Mouse (Mus musculus) myocyte (in vitro differentiated cells): ENCODE results near the gene Ppp4r4. TPM values are rescaled to one million over a fixed set of nuclear protein-coding genes. Genes with fewer than 3 reads are reported as not detected.

ENCODE experiments used
- H3K27me3 ChIP-seq: one replicate; pipeline ENCODE4 v1.6.1; 2011; ENCODE audit not compliant: control insufficient read depth, insufficient read depth, insufficient read length
- H3K36me3 ChIP-seq: one replicate; pipeline ENCODE4 v1.6.1; 2011; ENCODE audit not compliant: control insufficient read depth, insufficient read depth
- H3K4me2 ChIP-seq: one replicate; pipeline ENCODE4 v1.6.1; 2011; ENCODE audit warnings: low read depth, control low read depth
- H3K4me3 ChIP-seq: one replicate; pipeline ENCODE4 v1.5.1; 2011; ENCODE audit warnings: mild to moderate bottlenecking, control low read depth, moderate library complexity
- H3K79me2 ChIP-seq: one replicate; pipeline ENCODE4 v1.6.1; 2011; ENCODE audit not compliant: control insufficient read depth, insufficient read depth
- H3ac ChIP-seq: one replicate; pipeline ENCODE4 v1.6.1; 2011; ENCODE audit not compliant: control insufficient read depth, insufficient read length
- CEBPB ChIP-seq: IDR thresholded peaks from 2 replicates; pipeline ENCODE4 v1.6.1; 2011; ENCODE audit warnings: mild to moderate bottlenecking, moderate library complexity; ENCODE audit not compliant: poor library complexity, insufficient read depth, severe bottlenecking
- E2F4 ChIP-seq: IDR thresholded peaks from one replicate; pipeline ENCODE4 v1.6.1; 2011; ENCODE audit warnings: mild to moderate bottlenecking, control low read depth, moderate library complexity; ENCODE audit not compliant: insufficient read depth
- MAX ChIP-seq: IDR thresholded peaks from one replicate; pipeline ENCODE4 v1.6.1; 2011; ENCODE audit warnings: low read depth, mild to moderate bottlenecking, control low read depth
- MYOD1 ChIP-seq, 3 experiments: IDR thresholded peaks; one replicate each; pipeline ENCODE4 v1.6.1; 2011; ENCODE audit warnings: control low read depth in 2 of 3, low read depth in 2 of 3, mild to moderate bottlenecking in 2 of 3, moderate library complexity in 1 of 3; ENCODE audit not compliant: insufficient read length in 2 of 3, control insufficient read depth in 1 of 3
- MYOG ChIP-seq, 3 experiments: IDR thresholded peaks; one replicate each; pipeline ENCODE4 v1.6.1; 2011; ENCODE audit warnings: control low read depth in 2 of 3, low read depth in 2 of 3, mild to moderate bottlenecking in 2 of 3; ENCODE audit not compliant: insufficient read length in 2 of 3, control insufficient read depth in 1 of 3, insufficient read depth in 1 of 3
- POLR2A ChIP-seq: IDR thresholded peaks from one replicate; pipeline ENCODE4 v1.6.1; 2011; ENCODE audit warnings: low read depth, mild to moderate bottlenecking, control low read depth, moderate library complexity; ENCODE audit not compliant: insufficient read length
- POLR2AphosphoS2 ChIP-seq: IDR thresholded peaks from one replicate; pipeline ENCODE4 v1.6.1; 2011; ENCODE audit warnings: low read depth, control low read depth; ENCODE audit not compliant: insufficient read length
- REST ChIP-seq: IDR thresholded peaks from one replicate; pipeline ENCODE4 v1.6.1; 2011; ENCODE audit warnings: mild to moderate bottlenecking, control low read depth, moderate library complexity; ENCODE audit not compliant: insufficient read depth, insufficient read length
- SRF ChIP-seq: IDR thresholded peaks from one replicate; pipeline ENCODE4 v1.6.1; 2011; ENCODE audit warnings: low read depth; ENCODE audit not compliant: control insufficient read depth, insufficient read length
- TCF12 ChIP-seq: IDR thresholded peaks from one replicate; pipeline ENCODE4 v1.6.1; 2011; ENCODE audit warnings: mild to moderate bottlenecking, control low read depth; ENCODE audit not compliant: poor library complexity, insufficient read depth, severe bottlenecking
- TCF3 ChIP-seq: IDR thresholded peaks from one replicate; pipeline ENCODE4 v1.6.1; 2011; ENCODE audit warnings: low read depth, control low read depth; ENCODE audit not compliant: insufficient read length
- USF1 ChIP-seq: IDR thresholded peaks from one replicate; pipeline ENCODE4 v1.6.1; 2011; ENCODE audit warnings: low read depth, mild to moderate bottlenecking, control low read depth, moderate library complexity
- polyA plus RNA-seq: library from polyadenylated mRNA; unstranded; fragments of >200 nt; fragmentation: generic; extraction: Trizol; gene quantifications from one replicate; pipeline ENCODE4 v1.2.1, GENCODE M21; 2012; ENCODE audit warnings: missing spikeins

Gene Ppp4r4
- polyA plus RNA-seq, 1 experiment, result 0.13 TPM

- no peak for TF ChIP-seq E2F4
- no peak for TF ChIP-seq POLR2AphosphoS2
- no peak for TF ChIP-seq MYOG (IDR thresholded peaks at IDR 0.05; ENCODE audit: control insufficient read depth in 1 of 3, insufficient read depth in 1 of 3, insufficient read length in 2 of 3, low read depth in 2 of 3)
- no peak for TF ChIP-seq SRF
- TF ChIP-seq POLR2A, result no peak
- no peak for TF ChIP-seq REST
- no peak for TF ChIP-seq TCF12
- TF ChIP-seq MYOD1 (IDR thresholded peaks at IDR 0.05; ENCODE audit: control insufficient read depth in 1 of 3, insufficient read length in 2 of 3, low read depth in 2 of 3), result no peak
- TF ChIP-seq TCF3, result no peak
- TF ChIP-seq USF1, result no peak
- TF ChIP-seq CEBPB, result no peak
- no peak for TF ChIP-seq MAX
- no peaks in the 10 kb centered on the region for H3K79me2 ChIP-seq
- no peak overlapping the region for H3ac ChIP-seq
- H3K4me2 ChIP-seq, result no peak overlapping the region
- H3K36me3 ChIP-seq, result no peaks in the 10 kb centered on the region
- no peak overlapping the region for H3K4me3 ChIP-seq
- H3K27me3 ChIP-seq, result no peaks in the 10 kb centered on the region
These were observed 21.4 kb downstream of the Ppp4r4 start for GRCm38 (mm10) chr12:103553497-103553896.

- H3K79me2 ChIP-seq, result no peaks in the 10 kb centered on the region
- H3K36me3 ChIP-seq, result no peaks in the 10 kb centered on the region
- H3K4me2 ChIP-seq, result no peak overlapping the region
- no peaks in the 10 kb centered on the region for H3K27me3 ChIP-seq
- H3ac ChIP-seq, result no peak overlapping the region
- H3K4me3 ChIP-seq, result no peak overlapping the region
- no peak for TF ChIP-seq TCF12
- TF ChIP-seq MYOG (IDR thresholded peaks at IDR 0.05; ENCODE audit: control insufficient read depth in 1 of 3, insufficient read depth in 1 of 3, insufficient read length in 2 of 3, low read depth in 2 of 3), result no peak
- TF ChIP-seq TCF3, result no peak
- TF ChIP-seq MYOD1 (IDR thresholded peaks at IDR 0.05; ENCODE audit: control insufficient read depth in 1 of 3, insufficient read length in 2 of 3, low read depth in 2 of 3), result no peak
- TF ChIP-seq USF1, result no peak
- no peak for TF ChIP-seq POLR2A
- no peak for TF ChIP-seq E2F4
- no peak for TF ChIP-seq REST
- no peak for TF ChIP-seq POLR2AphosphoS2
- no peak for TF ChIP-seq CEBPB
- TF ChIP-seq SRF, result no peak
- TF ChIP-seq MAX, result no peak
These were observed 24.8 kb downstream of the Ppp4r4 start for GRCm38 (mm10) chr12:103556856-103557255.

GRCm38 (mm10) chr12:103564726-103565125, 32.6 kb downstream of the Ppp4r4 start:
- no peak for TF ChIP-seq MYOD1 (IDR thresholded peaks at IDR 0.05; ENCODE audit: control insufficient read depth in 1 of 3, insufficient read length in 2 of 3, low read depth in 2 of 3)
- TF ChIP-seq CEBPB, result no peak
- TF ChIP-seq POLR2A, result no peak
- TF ChIP-seq REST, result no peak
- no peak for TF ChIP-seq POLR2AphosphoS2
- TF ChIP-seq TCF3, result no peak
- TF ChIP-seq SRF, result no peak
- TF ChIP-seq E2F4, result no peak
- no peak for TF ChIP-seq USF1
- TF ChIP-seq TCF12, result no peak
- no peak for TF ChIP-seq MAX
- Histone ChIP-seq H3K27me3 (no peaks in the 10 kb centered on the region), H3K36me3 (no peaks in the 10 kb centered on the region), H3ac (no peak overlapping the region), H3K79me2 (no peaks in the 10 kb centered on the region), H3K4me2 (no peak overlapping the region), H3K4me3 (no peak overlapping the region)

- no peak overlapping the region for H3ac ChIP-seq
- H3K36me3 ChIP-seq, result no peaks in the 10 kb centered on the region
- H3K27me3 ChIP-seq, result no peaks in the 10 kb centered on the region
- no peak for TF ChIP-seq TCF3
- TF ChIP-seq USF1, result no peak
- TF ChIP-seq POLR2A, result no peak
- H3K4me3 ChIP-seq, result no peak overlapping the region
- no peak overlapping the region for H3K4me2 ChIP-seq
- H3K79me2 ChIP-seq, result no peaks in the 10 kb centered on the region
These were observed 33.1 kb downstream of the Ppp4r4 start for GRCm38 (mm10) chr12:103565151-103565550.

- Histone ChIP-seq H3K36me3 (no peaks in the 10 kb centered on the region), H3K4me2 (no peak overlapping the region), H3K27me3 (no peaks in the 10 kb centered on the region), H3K79me2 (no peaks in the 10 kb centered on the region), H3K4me3 (no peak overlapping the region), H3ac (no peak overlapping the region)
- TF ChIP-seq SRF (no peak), REST (no peak), MAX (no peak), E2F4 (no peak), CEBPB (no peak), POLR2AphosphoS2 (no peak), TCF3 (no peak)
These were observed 35.0 kb downstream of the Ppp4r4 start for GRCm38 (mm10) chr12:103567129-103567528.
